Mouse (Mus musculus) layer of hippocampus, adult 9-11 months (tissue): ENCODE results near the gene Traf1.

Source experiments
- DNase-seq: peaks from one replicate; pipeline ENCODE4 v3.0.0; 2022

Gene Traf1

GRCm38 (mm10) chr2:34965806-34966205 is 4.2 kb upstream of the Traf1 start:
- DNase-seq = no peak

GRCm38 (mm10) chr2:34965293-34965692 is 3.7 kb upstream of the Traf1 start:
- no peak for DNase-seq

- no peak for DNase-seq
These were observed 3.1 kb upstream of the Traf1 start for GRCm38 (mm10) chr2:34964651-34965050.

GRCm38 (mm10) chr2:34964230-34964629 is 2.7 kb upstream of the Traf1 start:
- no peak for DNase-seq

- DNase-seq = no peak
These were observed 1.9 kb upstream of the Traf1 start for GRCm38 (mm10) chr2:34963371-34963956.

GRCm38 (mm10) chr2:34962893-34963292 is 1.3 kb upstream of the Traf1 start:
- no peak for DNase-seq

- no peak for DNase-seq
These were observed 639 bp upstream of the Traf1 start for GRCm38 (mm10) chr2:34962211-34962610.

- no peak for DNase-seq
These were observed 606 bp downstream of the Traf1 start for GRCm38 (mm10) chr2:34960966-34961365.

- peak; percentile 57 for DNase-seq
These were observed 1.1 kb downstream of the Traf1 start for GRCm38 (mm10) chr2:34960466-34960865.

GRCm38 (mm10) chr2:34958582-34958981 is 3.0 kb downstream of the Traf1 start:
- no peak for DNase-seq

- DNase-seq = no peak
These were observed 3.5 kb downstream of the Traf1 start for GRCm38 (mm10) chr2:34958036-34958435.

GRCm38 (mm10) chr2:34957405-34957804 is 4.2 kb downstream of the Traf1 start:
- DNase-seq = no peak

GRCm38 (mm10) chr2:34956941-34957340 is 4.6 kb downstream of the Traf1 start:
- DNase-seq = no peak

GRCm38 (mm10) chr2:34954344-34954743 is 7.2 kb downstream of the Traf1 start:
- no peak for DNase-seq

GRCm38 (mm10) chr2:34953547-34954116 is 7.9 kb downstream of the Traf1 start:
- DNase-seq = peak; percentile 39

- no peak for DNase-seq
These were observed 8.6 kb downstream of the Traf1 start for GRCm38 (mm10) chr2:34953018-34953417.

GRCm38 (mm10) chr2:34951469-34951868 is 10.1 kb downstream of the Traf1 start:
- no peak for DNase-seq

- no peak for DNase-seq
These were observed 12.9 kb downstream of the Traf1 start for GRCm38 (mm10) chr2:34948622-34949021.

- DNase-seq = no peak
These were observed 15.5 kb downstream of the Traf1 start for GRCm38 (mm10) chr2:34946046-34946445.

GRCm38 (mm10) chr2:34945580-34945979 is 16.0 kb downstream of the Traf1 start:
- DNase-seq = no peak

- peak; percentile 23 for DNase-seq
These were observed 16.8 kb downstream of the Traf1 start for GRCm38 (mm10) chr2:34944761-34945160.

- peak; percentile 53 for DNase-seq
These were observed 17.9 kb downstream of the Traf1 start for GRCm38 (mm10) chr2:34943556-34944120.

- no peak for DNase-seq
These were observed 20.4 kb downstream of the Traf1 start for GRCm38 (mm10) chr2:34941061-34941675.

GRCm38 (mm10) chr2:34940246-34940645 is 21.3 kb downstream of the Traf1 start:
- DNase-seq = no peak
